Mouse (Mus musculus) limb, embryonic 14.5 days (tissue): ENCODE data around the gene Insm1. TPM values are rescaled to one million over a fixed set of nuclear protein-coding genes. Genes with fewer than 3 reads are reported as not detected.

Source experiments
- ATAC-seq: fragments of 200-750 bp; cut with Nextera tagmentation; 2 replicates; pipeline ENCODE4 v1.8.0; 2017; ENCODE audit warnings: low read depth, moderate number of reproducible peaks, moderate TSS enrichment; ENCODE audit not compliant: low FRiP score
- DNase-seq: peaks from one replicate; pipeline ENCODE4 v3.0.0-alpha.2; 2015; ENCODE audit warnings: low spot score
- H3K27ac ChIP-seq: fragments of 300-500 bp; sonication (generic); replicated peaks from 2 replicates; pipeline ENCODE4 v1.5.1; 2014; ENCODE audit warnings: low read depth, mild to moderate bottlenecking, low read length, moderate library complexity, mixed read lengths
- H3K27me3 ChIP-seq: fragments of 300-500 bp; sonication (generic); 2 replicates; pipeline ENCODE4 v1.6.1; 2014; ENCODE audit warnings: low read length, mixed read lengths; ENCODE audit not compliant: control insufficient read depth, insufficient read depth
- H3K36me3 ChIP-seq: fragments of 300-500 bp; sonication (generic); 2 replicates; pipeline ENCODE4 v1.6.1; 2014; ENCODE audit warnings: mild to moderate bottlenecking, low read length, moderate library complexity, mixed read lengths; ENCODE audit not compliant: control insufficient read depth, insufficient read depth
- H3K4me1 ChIP-seq: fragments of 300-500 bp; sonication (generic); 2 replicates; pipeline ENCODE4 v1.6.1; 2014; ENCODE audit warnings: antibody characterized with exemption, low read length, mixed read lengths; ENCODE audit not compliant: control insufficient read depth, insufficient read depth
- H3K4me2 ChIP-seq: fragments of 300-500 bp; sonication (generic); replicated peaks from 2 replicates; pipeline ENCODE4 v1.6.1; 2014; ENCODE audit warnings: low read depth, mild to moderate bottlenecking, low read length, moderate library complexity; ENCODE audit not compliant: severe bottlenecking
- H3K4me3 ChIP-seq: fragments of 300-500 bp; sonication (generic); replicated peaks from 2 replicates; pipeline ENCODE4 v1.5.1; 2014; ENCODE audit warnings: low read length
- H3K9ac ChIP-seq: fragments of 300-500 bp; sonication (generic); 2 replicates; pipeline ENCODE4 v1.6.1; 2014; ENCODE audit warnings: mild to moderate bottlenecking, low read depth, low read length, moderate library complexity; ENCODE audit not compliant: severe bottlenecking
- H3K9me3 ChIP-seq: fragments of 300-500 bp; sonication (generic); 2 replicates; pipeline ENCODE4 v1.6.1; 2016; ENCODE audit warnings: low read length; ENCODE audit not compliant: control insufficient read depth
- POLR2A ChIP-seq: fragments of 200-500 bp; IDR thresholded peaks from 2 replicates; pipeline ENCODE4 v1.8.0; 2012; ENCODE audit warnings: inconsistent platforms, mild to moderate bottlenecking, moderate library complexity, borderline replicate concordance; ENCODE audit not compliant: insufficient read depth, insufficient read length; ENCODE audit errors: extremely low read depth
- WGBS: fragments of 180-500 bp; shearing (Covaris S2); extraction: QIAGEN DNeasy Blood & Tissue Kit; methylation state at CpG from one replicate; pipeline ENCODE4 v1.1.7; 2014; 5-methylcytosine and 5-hydroxymethylcytosine counted together
- polyA plus RNA-seq, 2 experiments: library from polyadenylated mRNA; depleted of rRNA in 1 of 2; stranded (reverse) in 1 of 2; unstranded in 1 of 2; fragments of >200 nt; fragmentation: Nextera tagmentation in 1 of 2; extraction: Ambion mirVana in 1 of 2; gene quantifications; 2 replicates each; pipeline versions ENCODE4 v1.2.1 to v1.2.3; 2012 to 2014

Gene Insm1
- polyA plus RNA-seq, 2 experiments, result 0.07 to 0.41 TPM

- Histone ChIP-seq H3K27me3 (no peaks in the 10 kb centered on the region), H3K4me1 (peaks cover 3% of the 10 kb centered on the region), H3K36me3 (no peaks in the 10 kb centered on the region), H3K4me3 (no peak overlapping the region), H3K9me3 (no peaks in the 10 kb centered on the region), H3K27ac (no peak overlapping the region), H3K4me2 (no peak overlapping the region), H3K9ac (no peak overlapping the region)
- ATAC-seq (no peak), DNase-seq (no peak)
- no peak for TF ChIP-seq POLR2A
- WGBS, result 49% methylated on average over 7 of the region's 7 CpGs
Measured at GRCm38 (mm10) chr2:146245401-146245800, 23.7 kb downstream of the Insm1 start.

GRCm38 (mm10) chr2:146246409-146247075 is 24.8 kb downstream of the Insm1 start:
- Histone ChIP-seq H3K9ac (no peak overlapping the region), H3K27ac (no peak overlapping the region), H3K4me1 (peaks cover 3% of the 10 kb centered on the region), H3K9me3 (no peaks in the 10 kb centered on the region), H3K27me3 (no peaks in the 10 kb centered on the region), H3K4me2 (no peak overlapping the region), H3K4me3 (no peak overlapping the region), H3K36me3 (no peaks in the 10 kb centered on the region)
- WGBS, result 70% methylated on average over 4 of the region's 4 CpGs
- TF ChIP-seq POLR2A, result no peak
- DNase-seq (no peak), ATAC-seq (no peak)

GRCm38 (mm10) chr2:146247576-146247975 is 25.9 kb downstream of the Insm1 start:
- no peak for TF ChIP-seq POLR2A
- no peaks in the 10 kb centered on the region for H3K36me3 ChIP-seq
- WGBS, result 39% methylated on average over 6 of the region's 6 CpGs
- H3K9me3 ChIP-seq, result no peaks in the 10 kb centered on the region
- DNase-seq, result no peak
- no peak overlapping the region for H3K4me2 ChIP-seq
- no peaks in the 10 kb centered on the region for H3K27me3 ChIP-seq
- peaks cover 3% of the 10 kb centered on the region for H3K4me1 ChIP-seq
- H3K27ac ChIP-seq, result no peak overlapping the region
- H3K9ac ChIP-seq, result no peak overlapping the region
- no peak overlapping the region for H3K4me3 ChIP-seq
- no peak; the same call in 1 of the 2 replicates for ATAC-seq

- H3K9ac ChIP-seq, result no peak overlapping the region
- no peak overlapping the region for H3K4me2 ChIP-seq
- DNase-seq (no peak), ATAC-seq (no peak)
- no peak overlapping the region for H3K4me3 ChIP-seq
- H3K4me1 ChIP-seq, result peaks cover 3% of the 10 kb centered on the region
- no peaks in the 10 kb centered on the region for H3K9me3 ChIP-seq
- H3K27ac ChIP-seq, result no peak overlapping the region
- TF ChIP-seq POLR2A, result no peak
- no peaks in the 10 kb centered on the region for H3K27me3 ChIP-seq
- H3K36me3 ChIP-seq, result no peaks in the 10 kb centered on the region
- WGBS, result 86% methylated on average over 7 of the region's 7 CpGs
Measured at GRCm38 (mm10) chr2:146249033-146249432, 27.3 kb downstream of the Insm1 start.

GRCm38 (mm10) chr2:146250236-146250904 is 28.6 kb downstream of the Insm1 start:
- no peaks in the 10 kb centered on the region for H3K27me3 ChIP-seq
- no peaks in the 10 kb centered on the region for H3K36me3 ChIP-seq
- TF ChIP-seq POLR2A, result no peak
- H3K4me2 ChIP-seq, result no peak overlapping the region
- H3K9me3 ChIP-seq, result no peaks in the 10 kb centered on the region
- no peak overlapping the region for H3K9ac ChIP-seq
- H3K4me1 ChIP-seq, result peaks cover 3% of the 10 kb centered on the region
- no peak overlapping the region for H3K27ac ChIP-seq
- no peak for ATAC-seq
- 66% methylated on average over 6 of the region's 6 CpGs for WGBS
- no peak for DNase-seq
- H3K4me3 ChIP-seq, result no peak overlapping the region

GRCm38 (mm10) chr2:146254387-146254786 is 32.7 kb downstream of the Insm1 start:
- ATAC-seq (no peak), DNase-seq (no peak)
- Histone ChIP-seq H3K4me3 (no peak overlapping the region), H3K4me2 (no peak overlapping the region), H3K4me1 (no peaks in the 10 kb centered on the region), H3K36me3 (no peaks in the 10 kb centered on the region), H3K9me3 (no peaks in the 10 kb centered on the region), H3K27me3 (no peaks in the 10 kb centered on the region), H3K9ac (no peak overlapping the region), H3K27ac (no peak overlapping the region)
- WGBS, result 94% methylated on average over 1 of the region's 1 CpGs
- TF ChIP-seq POLR2A, result no peak
